Mouse (Mus musculus) thymus, adult 2 months (tissue): ENCODE measurements at regions not wholly inside any gene's neighbourhood (a gene's known extent, or its start where the extent isn't known, plus 50 kb on each side); places are given as distances from the start of the nearest gene placed in this dataset.

Experiments used
- DNase-seq: peaks from one replicate; pipeline ENCODE4 v3.0.0; 2021
- H3K27ac ChIP-seq: fragments of 200-500 bp; 2 replicates; pipeline ENCODE4 v1.5.1; 2012; ENCODE audit warnings: low read length, control low read depth; ENCODE audit not compliant: control insufficient read depth, insufficient read depth
- H3K27me3 ChIP-seq: fragments of 200-500 bp; 2 replicates; pipeline ENCODE4 v1.6.1; 2012; ENCODE audit warnings: mild to moderate bottlenecking, low read length, moderate library complexity, mixed read lengths; ENCODE audit not compliant: control insufficient read depth, insufficient read depth
- H3K36me3 ChIP-seq: fragments of 200-500 bp; 2 replicates; pipeline ENCODE4 v1.6.1; 2012; ENCODE audit warnings: mild to moderate bottlenecking, low read length, moderate library complexity; ENCODE audit not compliant: control insufficient read depth, insufficient read depth
- H3K4me1 ChIP-seq: fragments of 200-500 bp; replicated peaks from 2 replicates; pipeline ENCODE4 v1.6.1; 2012; ENCODE audit warnings: low read length; ENCODE audit not compliant: control insufficient read depth, insufficient read depth
- H3K4me3 ChIP-seq: fragments of 200-500 bp; 2 replicates; pipeline ENCODE4 v1.5.1; 2012; ENCODE audit warnings: mild to moderate bottlenecking, low read length, control low read depth, moderate library complexity; ENCODE audit not compliant: control insufficient read depth, insufficient read depth
- CTCF ChIP-seq: fragments of 200-500 bp; IDR thresholded peaks from 2 replicates; pipeline ENCODE4 v1.5.1; 2012; ENCODE audit warnings: mild to moderate bottlenecking, control low read depth, low read length, moderate library complexity, borderline replicate concordance; ENCODE audit not compliant: control insufficient read depth, poor library complexity, insufficient read depth; ENCODE audit errors: extremely low read depth
- POLR2A ChIP-seq: fragments of 200-500 bp; IDR thresholded peaks from 2 replicates; pipeline ENCODE4 v1.6.1; 2012; ENCODE audit warnings: mild to moderate bottlenecking, low read length, control low read depth, moderate library complexity; ENCODE audit not compliant: control insufficient read depth, poor library complexity, insufficient read depth; ENCODE audit errors: extremely low read depth
- WGBS: fragments of 180-500 bp; shearing (Covaris S2); methylation state at CpG from one replicate; pipeline ENCODE4 v1.1.7; 2018; 5-methylcytosine and 5-hydroxymethylcytosine counted together

DNA sequence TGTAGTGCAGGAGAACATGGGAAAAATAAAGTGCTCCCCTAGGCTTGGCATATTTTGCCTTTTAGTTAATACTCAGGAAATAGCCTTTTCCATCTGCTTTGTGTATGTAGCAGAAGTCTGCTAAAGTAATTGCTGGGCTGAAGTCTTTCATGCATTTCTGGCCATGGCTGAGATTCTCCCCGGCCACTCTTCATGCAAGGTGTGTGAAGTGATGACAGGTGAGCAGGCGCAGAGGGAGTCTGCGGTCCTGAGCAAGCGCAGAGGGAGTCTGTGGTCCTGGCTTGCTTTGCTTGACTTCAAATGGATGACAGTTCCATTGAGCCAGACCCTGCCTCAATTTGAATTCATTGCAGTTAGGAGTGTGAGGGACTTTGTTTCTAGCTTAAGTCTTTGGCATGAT is 153.6 kb upstream of the F930015N05Rik start:
- H3K4me1 ChIP-seq: no peaks in the 10 kb centered on the region
- TF ChIP-seq POLR2A: no peak
- no peak for TF ChIP-seq CTCF
- 93% methylated on average over 4 of the region's 4 CpGs for WGBS

DNA sequence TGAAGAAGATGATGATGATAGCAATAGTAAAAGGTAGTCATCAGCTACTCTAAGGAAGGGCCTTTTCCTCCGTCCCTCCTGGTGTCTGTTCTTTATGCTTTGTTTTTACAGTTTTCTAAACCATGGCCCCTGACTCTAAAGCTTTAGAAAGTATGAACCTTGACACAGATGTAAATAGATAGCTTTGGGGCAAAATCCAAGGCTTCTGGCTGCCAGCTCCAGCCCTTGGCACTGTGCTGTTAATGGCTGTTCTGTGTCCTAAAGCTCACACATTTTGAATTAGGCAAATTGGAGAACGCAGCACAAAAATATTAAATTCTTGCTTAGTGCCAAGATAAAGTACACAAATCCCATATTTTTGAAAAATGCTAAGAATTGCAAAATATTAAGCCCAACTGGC is 155.8 kb upstream of the F930015N05Rik start:
- H3K4me3 ChIP-seq: no peak overlapping the region
- 96% methylated on average over 2 of the region's 2 CpGs for WGBS
- DNase-seq: no peak
- H3K4me1 ChIP-seq: no peaks in the 10 kb centered on the region
- no peak overlapping the region for H3K27ac ChIP-seq
- H3K36me3 ChIP-seq: no peaks in the 10 kb centered on the region
- TF ChIP-seq CTCF: no peak
- TF ChIP-seq POLR2A: no peak
- no peaks in the 10 kb centered on the region for H3K27me3 ChIP-seq

More for the DNA sequence above, 153.6 kb upstream of the F930015N05Rik start:
- H3K27ac ChIP-seq: no peak overlapping the region
- no peak for DNase-seq
- no peaks in the 10 kb centered on the region for H3K36me3 ChIP-seq
- no peak overlapping the region for H3K4me3 ChIP-seq
- no peaks in the 10 kb centered on the region for H3K27me3 ChIP-seq

DNA sequence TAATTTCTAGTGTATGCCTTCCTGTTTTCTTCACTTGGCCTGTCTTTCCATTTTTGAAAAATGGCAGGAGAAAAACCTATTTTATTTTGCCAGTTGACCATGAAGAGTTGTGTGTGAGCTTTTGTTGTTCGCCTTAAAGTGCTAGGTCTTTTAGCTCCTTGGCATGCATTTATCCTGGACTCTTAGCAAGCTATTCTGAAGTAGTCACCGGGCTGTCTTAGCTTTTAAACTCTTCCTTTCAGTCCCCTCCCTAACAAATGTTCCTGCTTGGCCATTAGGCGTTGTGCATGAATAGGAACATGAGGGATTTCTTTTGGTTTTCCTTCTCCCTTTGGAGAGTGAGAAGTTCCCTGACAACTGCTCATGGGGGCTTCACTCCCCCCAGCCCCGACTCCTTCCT is 160.9 kb upstream of the F930015N05Rik start:
- Histone ChIP-seq H3K4me1 (no peaks in the 10 kb centered on the region), H3K27me3 (no peaks in the 10 kb centered on the region), H3K36me3 (no peaks in the 10 kb centered on the region), H3K4me3 (no peak overlapping the region), H3K27ac (no peak overlapping the region)
- 91% methylated on average over 4 of the region's 4 CpGs for WGBS
- no peak for TF ChIP-seq CTCF
- TF ChIP-seq POLR2A: no peak
- no peak for DNase-seq

DNA sequence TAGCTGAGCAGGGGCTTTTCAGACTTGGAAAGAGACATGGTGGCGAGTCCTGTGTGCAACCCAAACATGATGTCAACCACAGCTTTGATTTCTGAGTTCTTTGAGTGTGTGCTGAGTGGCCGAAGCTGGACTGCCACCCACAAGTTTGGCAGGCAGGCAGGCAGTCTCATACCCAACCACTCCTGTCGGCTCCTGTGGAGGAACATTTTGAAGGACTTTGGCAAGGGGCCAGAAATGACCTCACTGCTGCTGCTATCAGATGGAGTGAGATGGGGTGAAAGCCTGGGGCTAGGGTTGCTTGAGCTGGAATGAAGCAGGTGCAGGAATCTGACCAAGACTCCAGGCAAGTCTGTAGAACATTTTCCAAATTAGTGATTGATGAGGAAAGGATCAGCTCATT is 162.7 kb upstream of the F930015N05Rik start:
- 76% methylated on average over 3 of the region's 3 CpGs for WGBS
- TF ChIP-seq POLR2A (no peak), CTCF (no peak)
- DNase-seq: no peak
- Histone ChIP-seq H3K4me1 (no peaks in the 10 kb centered on the region), H3K27ac (no peak overlapping the region), H3K4me3 (no peak overlapping the region), H3K27me3 (no peaks in the 10 kb centered on the region), H3K36me3 (no peaks in the 10 kb centered on the region)

DNA sequence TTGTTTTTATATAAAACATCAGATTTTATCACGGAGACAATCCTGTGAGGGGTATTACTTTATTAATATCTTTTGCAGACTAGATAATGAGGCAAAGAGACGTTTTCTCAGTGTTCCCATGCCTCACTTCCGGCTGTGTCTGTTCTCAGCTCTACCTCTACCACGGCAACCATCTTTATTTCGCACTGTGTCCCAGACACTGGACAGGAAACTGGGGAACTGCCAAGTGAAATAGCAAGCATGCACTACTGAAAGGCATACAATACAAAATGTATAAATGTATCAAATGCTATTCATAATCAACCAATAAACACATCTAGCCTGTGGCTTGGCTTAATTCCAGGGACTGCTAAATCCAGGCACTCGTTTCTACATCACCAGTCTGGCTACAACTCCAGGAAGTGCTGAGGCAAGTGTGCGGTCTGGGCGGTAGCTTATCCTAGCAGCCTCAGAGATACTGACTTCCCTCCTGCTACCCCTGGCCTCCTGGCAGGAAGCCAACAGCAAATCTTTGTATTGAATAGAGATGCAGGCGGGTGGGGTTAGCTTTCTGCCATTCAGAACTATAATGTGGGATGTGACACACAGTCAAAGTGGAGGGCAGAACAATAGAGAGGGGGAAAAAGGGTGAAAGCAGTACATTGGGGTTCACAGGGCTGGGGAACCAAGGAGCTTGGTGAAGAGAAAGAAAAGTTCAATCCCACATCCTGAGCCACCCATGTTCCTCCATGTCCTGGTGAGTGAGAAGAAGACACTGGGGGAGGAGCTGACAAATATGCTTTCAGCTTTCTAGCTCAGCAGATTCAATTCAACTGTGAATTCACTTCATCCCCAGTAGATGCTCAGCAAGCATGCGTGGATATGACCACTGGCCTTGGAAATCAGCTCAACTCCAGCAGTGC is 164.0 kb upstream of the F930015N05Rik start:
- 7% methylated on average over 10 of the region's 10 CpGs for WGBS
- H3K36me3 ChIP-seq: no peaks in the 10 kb centered on the region
- no peak for TF ChIP-seq CTCF
- no peak for TF ChIP-seq POLR2A
- H3K4me3 ChIP-seq: no peak overlapping the region
- no peak overlapping the region for H3K27ac ChIP-seq
- H3K27me3 ChIP-seq: no peaks in the 10 kb centered on the region
- no peaks in the 10 kb centered on the region for H3K4me1 ChIP-seq
- no peak for DNase-seq

DNA sequence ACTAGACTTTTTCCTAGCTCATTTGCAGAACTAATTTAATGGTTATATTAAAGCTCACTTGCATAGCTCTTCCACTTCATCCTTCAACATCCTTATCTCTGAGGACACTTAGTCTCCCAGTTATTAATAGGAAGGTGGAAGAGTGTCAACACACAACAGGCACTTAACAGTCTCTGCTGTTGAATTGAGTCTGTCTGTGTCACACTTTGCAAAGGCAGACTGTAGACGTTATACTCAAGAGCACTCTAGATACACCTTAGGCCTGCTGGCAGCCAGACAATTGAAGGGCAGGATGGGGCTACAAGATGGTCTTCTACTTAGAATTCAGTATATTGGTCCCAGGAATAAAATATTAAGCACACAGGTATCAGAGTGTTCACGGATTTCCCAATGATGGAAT is 172.6 kb upstream of the F930015N05Rik start:
- no peaks in the 10 kb centered on the region for H3K27me3 ChIP-seq
- DNase-seq: no peak
- TF ChIP-seq CTCF: no peak
- TF ChIP-seq POLR2A: no peak
- H3K27ac ChIP-seq: no peak overlapping the region
- H3K4me3 ChIP-seq: no peak overlapping the region
- no peaks in the 10 kb centered on the region for H3K36me3 ChIP-seq
- WGBS: 93% methylated on average over 2 of the region's 2 CpGs
- H3K4me1 ChIP-seq: no peaks in the 10 kb centered on the region
